Mouse (Mus musculus): ENCODE data around the gene Tmprss4. TPM values are rescaled to one million over a fixed set of nuclear protein-coding genes. Genes with fewer than 3 reads are reported as not detected.

The Tmprss4 gene
- polyA plus RNA-seq, 1 experiment from 2014 or later, result 2.8 TPM

GRCm38 (mm10) chr9:45130119-45130518, 73.8 kb downstream of the Tmprss4 start:
- no peak for ATAC-seq (ENCODE audit: low read depth)
- no peak overlapping the region for H3K4me2 ChIP-seq (ENCODE audit: low read depth, low read length)
- H3K9ac ChIP-seq (ENCODE audit: low read length), result no peak overlapping the region
- 70% methylated on average over 3 of the region's 3 CpGs for WGBS
- peaks cover 9% of the 10 kb centered on the region for H3K27me3 ChIP-seq (ENCODE audit: control insufficient read depth, insufficient read depth, low read depth, low read length)
- H3K36me3 ChIP-seq (ENCODE audit: control insufficient read depth, insufficient read depth, low read length), result no peaks in the 10 kb centered on the region
- H3K4me1 ChIP-seq (replicated peaks; ENCODE audit: control insufficient read depth, insufficient read depth, low read length), result no peaks in the 10 kb centered on the region
- no peak overlapping the region for H3K27ac ChIP-seq (ENCODE audit: low read length)
- no peak overlapping the region for H3K4me3 ChIP-seq (ENCODE audit: low read length)
- no peaks in the 10 kb centered on the region for H3K9me3 ChIP-seq (ENCODE audit: control insufficient read depth, low read length)

GRCm38 (mm10) chr9:45126941-45127340, 77.0 kb downstream of the Tmprss4 start:
- Histone ChIP-seq H3K9ac (ENCODE audit: low read length) (no peak overlapping the region), H3K36me3 (ENCODE audit: control insufficient read depth, insufficient read depth, low read length) (no peaks in the 10 kb centered on the region), H3K9me3 (ENCODE audit: control insufficient read depth, low read length) (no peaks in the 10 kb centered on the region), H3K4me3 (ENCODE audit: low read length) (no peak overlapping the region), H3K4me2 (ENCODE audit: low read depth, low read length) (no peak overlapping the region), H3K27me3 (ENCODE audit: control insufficient read depth, insufficient read depth, low read depth, low read length) (no peaks in the 10 kb centered on the region), H3K27ac (ENCODE audit: low read length) (no peak overlapping the region), H3K4me1 (replicated peaks; ENCODE audit: control insufficient read depth, insufficient read depth, low read length) (no peaks in the 10 kb centered on the region; the same call in 1 of the 2 replicates)
- WGBS, result 53% methylated on average over 7 of the region's 7 CpGs
- ATAC-seq (ENCODE audit: low read depth), result no peak

DNA sequence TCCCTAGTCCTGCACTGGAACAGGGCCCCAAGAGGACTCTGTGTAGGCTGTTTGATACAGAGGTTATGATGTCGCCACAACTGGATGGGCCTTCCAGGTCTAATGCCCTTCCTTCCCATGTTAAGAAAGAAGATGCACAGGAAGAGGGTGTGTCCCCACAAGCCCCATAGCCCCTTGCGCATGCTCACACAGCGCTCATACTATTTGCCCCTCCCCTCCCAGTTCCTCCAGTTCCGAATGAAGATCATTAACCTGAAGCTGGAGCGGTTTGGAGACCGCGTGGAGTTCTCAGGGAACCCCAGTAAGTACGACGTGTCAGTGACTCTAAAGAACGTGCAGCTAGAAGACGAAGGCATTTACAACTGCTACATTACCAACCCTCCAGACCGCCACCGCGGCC, 78.7 kb downstream of the Tmprss4 start:
- H3K9ac ChIP-seq (ENCODE audit: low read length), result no peak overlapping the region
- H3K4me3 ChIP-seq (ENCODE audit: low read length), result no peak overlapping the region
- 86% methylated on average over 14 of the region's 14 CpGs for WGBS
- H3K9me3 ChIP-seq (ENCODE audit: control insufficient read depth, low read length), result no peaks in the 10 kb centered on the region
- no peak overlapping the region for H3K4me2 ChIP-seq (ENCODE audit: low read depth, low read length)
- no peak overlapping the region for H3K27ac ChIP-seq (ENCODE audit: low read length)
- H3K27me3 ChIP-seq (ENCODE audit: control insufficient read depth, insufficient read depth, low read depth, low read length), result no peaks in the 10 kb centered on the region
- H3K36me3 ChIP-seq (ENCODE audit: control insufficient read depth, insufficient read depth, low read length), result no peaks in the 10 kb centered on the region
- no peaks in the 10 kb centered on the region; the same call in 1 of the 2 replicates for H3K4me1 ChIP-seq (replicated peaks; ENCODE audit: control insufficient read depth, insufficient read depth, low read length)
- no peak for ATAC-seq (ENCODE audit: low read depth)

Other genes with a start within 250 kb of the Tmprss4 start
- 26.3 and 28.3 TPM in 2 replicates for gene Ube4a, start 238.5 kb downstream of the Tmprss4 start, polyA plus RNA-seq (2015; fragmentation: Nextera tagmentation; extraction: Ambion mirVana)
- gene Cd3g, start 223.7 kb downstream of the Tmprss4 start, polyA plus RNA-seq (2015; fragmentation: Nextera tagmentation; extraction: Ambion mirVana), result 6.2 and 16.7 TPM in 2 replicates
- gene Cd3d, start 222.3 kb downstream of the Tmprss4 start, polyA plus RNA-seq (2015; fragmentation: Nextera tagmentation; extraction: Ambion mirVana), result 2.4 and 6.5 TPM in 2 replicates
- 5.5 and 9.4 TPM in 2 replicates for gene Cd3e, start 194.5 kb downstream of the Tmprss4 start, polyA plus RNA-seq (2015; fragmentation: Nextera tagmentation; extraction: Ambion mirVana)
- 14.2 and 15.9 TPM in 2 replicates for gene Mpzl2, start 164.3 kb downstream of the Tmprss4 start, polyA plus RNA-seq (2015; fragmentation: Nextera tagmentation; extraction: Ambion mirVana)
- 2.2 and 3.0 TPM in 2 replicates for gene Mpzl3, start 148.9 kb downstream of the Tmprss4 start, polyA plus RNA-seq (2015; fragmentation: Nextera tagmentation; extraction: Ambion mirVana)
- 0.45 and 0.60 TPM in 2 replicates for gene Jaml, start 124.9 kb downstream of the Tmprss4 start, polyA plus RNA-seq (2015; fragmentation: Nextera tagmentation; extraction: Ambion mirVana)
- 2.7 and 3.0 TPM in 2 replicates for gene Scn2b, start 86.3 kb downstream of the Tmprss4 start, polyA plus RNA-seq (2015; fragmentation: Nextera tagmentation; extraction: Ambion mirVana)
- gene Scn4b, start 65.7 kb downstream of the Tmprss4 start, polyA plus RNA-seq (2015; fragmentation: Nextera tagmentation; extraction: Ambion mirVana), result 0.89 and 1.2 TPM in 2 replicates
- gene BC049352, start 22.1 kb downstream of the Tmprss4 start, polyA plus RNA-seq (2015; fragmentation: Nextera tagmentation; extraction: Ambion mirVana), result 0.13 and 0.14 TPM in 2 replicates
- 1.1 and 1.2 TPM in 2 replicates for gene Il10ra, start 65.1 kb upstream of the Tmprss4 start, polyA plus RNA-seq (2015; fragmentation: Nextera tagmentation; extraction: Ambion mirVana)
- gene Tmprss13, start 115.0 kb upstream of the Tmprss4 start, polyA plus RNA-seq (2015; fragmentation: Nextera tagmentation; extraction: Ambion mirVana), result 0.36 and 0.39 TPM in 2 replicates
- 32.7 and 36.5 TPM in 2 replicates for gene Fxyd6, start 166.1 kb upstream of the Tmprss4 start, polyA plus RNA-seq (2015; fragmentation: Nextera tagmentation; extraction: Ambion mirVana)
- gene Fxyd2, start 195.6 kb upstream of the Tmprss4 start, polyA plus RNA-seq (2015; fragmentation: Nextera tagmentation; extraction: Ambion mirVana), result 2.3 and 2.5 TPM in 2 replicates
- 0.18 and 0.24 TPM in 2 replicates for gene Dscaml1, start 222.5 kb upstream of the Tmprss4 start, polyA plus RNA-seq (2015; fragmentation: Nextera tagmentation; extraction: Ambion mirVana)